Mouse (Mus musculus) CH12.LX (cell line): ENCODE data around the gene Ppm1j. TPM values are rescaled to one million over a fixed set of nuclear protein-coding genes. Genes with fewer than 3 reads are reported as not detected.

ENCODE experiments used
- DNase-seq: peaks from one replicate; pipeline ENCODE4 v3.0.0-alpha.2; 2013; ENCODE audit errors: extremely low read depth
- H3K27ac ChIP-seq: 2 replicates; pipeline ENCODE4 v1.5.1; 2012; ENCODE audit warnings: low read depth, mild to moderate bottlenecking, control low read depth, moderate library complexity; ENCODE audit not compliant: insufficient read depth
- H3K27me3 ChIP-seq: replicated peaks from 2 replicates; pipeline ENCODE3; 2012; ENCODE audit warnings: inconsistent platforms
- H3K36me3 ChIP-seq, 2 experiments: replicated peaks in 1 of 2; 2 replicates each; pipeline versions ENCODE3 to v1.6.1; 2012; ENCODE audit warnings: inconsistent platforms in 1 of 2, low read length in 1 of 2, mild to moderate bottlenecking in 1 of 2, mixed read lengths in 1 of 2, moderate library complexity in 1 of 2; ENCODE audit not compliant: control insufficient read depth in 1 of 2, insufficient read depth in 1 of 2
- H3K4me1 ChIP-seq, 2 experiments: 2 replicates each; pipeline ENCODE4 v1.6.1; 2012; ENCODE audit warnings: inconsistent platforms in 1 of 2, moderate library complexity in 1 of 2; ENCODE audit not compliant: insufficient read depth in 2 of 2, control insufficient read depth in 1 of 2
- H3K4me2 ChIP-seq: 2 replicates; pipeline ENCODE4 v1.6.1; 2012; ENCODE audit warnings: low read depth, mild to moderate bottlenecking, control low read depth; ENCODE audit not compliant: poor library complexity, insufficient read depth, severe bottlenecking
- H3K4me3 ChIP-seq, 3 experiments: fragments of 150-350 bp in 1 of 3; sonication (generic) in 1 of 3; replicated peaks in 1 of 3; 2 replicates each; pipeline versions ENCODE3 to v1.5.1; 2011 to 2012; ENCODE audit warnings: low read depth in 2 of 3, low read length in 2 of 3, mild to moderate bottlenecking in 2 of 3, moderate library complexity in 2 of 3, control low read depth in 1 of 3, improper control_type of control experiment in 1 of 3, inconsistent platforms in 1 of 3, mixed read lengths in 1 of 3; ENCODE audit not compliant: poor library complexity in 1 of 3
- H3K79me2 ChIP-seq: replicated peaks from 2 replicates; pipeline ENCODE4 v1.6.1; 2012; ENCODE audit warnings: mild to moderate bottlenecking, moderate library complexity; ENCODE audit not compliant: control insufficient read depth, poor library complexity, insufficient read depth, severe bottlenecking; ENCODE audit errors: extremely low read depth
- H3K9ac ChIP-seq: 2 replicates; pipeline ENCODE4 v1.6.1; 2012; ENCODE audit warnings: low read depth, mild to moderate bottlenecking, control low read depth, moderate library complexity; ENCODE audit not compliant: insufficient read depth
- H3K9me3 ChIP-seq: replicated peaks from 2 replicates; pipeline ENCODE3; 2012; ENCODE audit warnings: low read length, inconsistent platforms, mixed read lengths
- BHLHE40 ChIP-seq: IDR thresholded peaks from 2 replicates; pipeline ENCODE4 v1.6.1; 2011; ENCODE audit warnings: mild to moderate bottlenecking, low read depth, low read length, improper control_type of control experiment
- E2F4 ChIP-seq: IDR thresholded peaks from 2 replicates; pipeline ENCODE4 v1.6.1; 2011; ENCODE audit warnings: low read depth, low read length, improper control_type of control experiment; ENCODE audit not compliant: insufficient replicate concordance
- GABPA ChIP-seq: IDR thresholded peaks from 2 replicates; pipeline ENCODE4 v1.6.1; 2012; ENCODE audit warnings: low read depth, low read length, improper control_type of control experiment, inconsistent platforms; ENCODE audit not compliant: insufficient replicate concordance
- IRF4 ChIP-seq: IDR thresholded peaks from 2 replicates; pipeline ENCODE4 v1.6.1; 2014; ENCODE audit warnings: low read depth, mild to moderate bottlenecking, inconsistent platforms, low read length, improper control_type of control experiment
- JUN ChIP-seq: IDR thresholded peaks from 2 replicates; pipeline ENCODE4 v1.6.1; 2011; ENCODE audit warnings: low read depth, mild to moderate bottlenecking, low read length, improper control_type of control experiment, moderate library complexity; ENCODE audit not compliant: insufficient read depth
- JUND ChIP-seq: conservative IDR thresholded peaks from 2 replicates; pipeline ENCODE4 v1.6.1; 2011; ENCODE audit warnings: low read depth, low read length, improper control_type of control experiment
- MAFK ChIP-seq: IDR thresholded peaks from 2 replicates; pipeline ENCODE4 v1.6.1; 2011; ENCODE audit warnings: low read length, improper control_type of control experiment; ENCODE audit not compliant: insufficient replicate concordance
- MAX ChIP-seq: IDR thresholded peaks from 2 replicates; pipeline ENCODE4 v1.6.1; 2011; ENCODE audit warnings: low read length, improper control_type of control experiment
- MEF2A ChIP-seq: IDR thresholded peaks from 2 replicates; pipeline ENCODE4 v1.6.1; 2014; ENCODE audit warnings: low read depth, mild to moderate bottlenecking, inconsistent platforms, low read length, improper control_type of control experiment, borderline replicate concordance
- MYC ChIP-seq: IDR thresholded peaks from 2 replicates; pipeline ENCODE4 v1.6.1; 2011; ENCODE audit warnings: low read depth, mild to moderate bottlenecking, improper control_type of control experiment, low read length
- NELFE ChIP-seq: IDR thresholded peaks from 2 replicates; pipeline ENCODE4 v1.6.1; 2011; ENCODE audit warnings: low read depth, low read length, improper control_type of control experiment
- NRF1 ChIP-seq: IDR thresholded peaks from 2 replicates; pipeline ENCODE4 v1.6.1; 2014; ENCODE audit warnings: low read depth, mild to moderate bottlenecking, inconsistent platforms, low read length, improper control_type of control experiment, moderate library complexity
- PAX5 ChIP-seq: IDR thresholded peaks from 2 replicates; pipeline ENCODE4 v1.6.1; 2012; ENCODE audit warnings: low read length, inconsistent platforms, mixed read lengths
- POLR2A ChIP-seq: IDR thresholded peaks from 2 replicates; pipeline ENCODE4 v1.6.1; 2011; ENCODE audit warnings: low read depth, mild to moderate bottlenecking, improper control_type of control experiment, low read length
- POLR2AphosphoS2 ChIP-seq: IDR thresholded peaks from 2 replicates; pipeline ENCODE4 v1.6.1; 2011; ENCODE audit warnings: low read depth, low read length, improper control_type of control experiment
- RCOR1 ChIP-seq: conservative IDR thresholded peaks from 2 replicates; pipeline ENCODE4 v1.6.1; 2012; ENCODE audit warnings: low read depth, mild to moderate bottlenecking, inconsistent platforms, low read length, improper control_type of control experiment
- UBTF ChIP-seq: IDR thresholded peaks from 2 replicates; pipeline ENCODE4 v1.6.1; 2012; ENCODE audit warnings: low read depth, mild to moderate bottlenecking, inconsistent platforms, low read length, improper control_type of control experiment, moderate library complexity
- USF2 ChIP-seq: conservative IDR thresholded peaks from 2 replicates; pipeline ENCODE4 v1.6.1; 2011; ENCODE audit warnings: low read depth, low read length, improper control_type of control experiment
- ZNF384 ChIP-seq: IDR thresholded peaks from 2 replicates; pipeline ENCODE4 v1.6.1; 2012; ENCODE audit warnings: low read depth, low read length, improper control_type of control experiment, inconsistent platforms
- dilution Hi-C: fragments of 300-500 bp; cut with MboI; formaldehyde crosslinking; loops from 2 replicates; pipeline ENCODE4 v1.14.3; 2020; ENCODE audit warnings: low sequenced_read_pairs; ENCODE audit not compliant: extremely low pct_unique_long_range_greater_than_20kb, extremely low pct_ligation_motif_present
- in situ Hi-C: fragments of 300-500 bp; cut with MboI; formaldehyde crosslinking; loops from 3 replicates; pipeline ENCODE4 v1.14.3; 2019; ENCODE audit warnings: low sequenced_read_pairs, low pct_ligation_motif_present, low pct_unique_long_range_greater_than_20kb, mixed read lengths
- polyA plus RNA-seq: library from polyadenylated mRNA; unstranded; fragments of >175 nt; gene quantifications from 2 replicates; pipeline ENCODE4 v1.2.1, GENCODE M21; 2012; ENCODE audit warnings: low read depth; ENCODE audit not compliant: insufficient read length
- total RNA-seq, 2 experiments: library from RNA; depleted of rRNA; stranded (reverse); fragments of 300-350 nt in 1 of 2; fragments of >200 nt in 1 of 2; gene quantifications; 2 replicates each; pipeline ENCODE4 v1.2.3; 2012 to 2014

Ppm1j gene
- total and polyA plus RNA-seq, 3 experiments = 2.1 to 6.5 (median 6.4) TPM

DNA sequence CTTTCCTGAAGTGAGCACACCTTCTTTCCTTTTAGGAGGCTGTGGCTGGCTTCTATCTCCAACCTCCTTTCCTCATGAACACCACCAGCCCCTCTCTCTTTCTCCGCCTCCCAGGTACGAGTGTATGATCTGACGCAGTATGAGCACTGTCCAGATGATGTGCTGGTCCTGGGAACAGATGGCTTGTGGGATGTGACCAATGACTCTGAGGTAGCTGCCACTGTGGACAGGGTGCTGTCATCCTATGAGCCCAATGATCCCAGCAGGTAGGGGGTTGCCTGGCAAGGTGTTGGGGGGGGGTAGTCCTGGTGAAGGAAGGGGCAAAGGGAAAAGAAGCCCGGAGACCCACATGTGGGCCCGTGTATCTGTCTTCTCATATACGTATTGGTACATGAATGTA lies 4.4 kb downstream of the Ppm1j start:
- no peak overlapping the region for H3K9ac ChIP-seq
- peaks cover 6 to 44% of the 10 kb centered on the region in 2 experiments; a peak in 3 of 4 replicates for H3K4me1 ChIP-seq
- no peaks in the 10 kb centered on the region for H3K79me2 ChIP-seq
- no peak overlapping the region for H3K4me2 ChIP-seq
- dilution Hi-C loops = no loop called here
- no peak for TF ChIP-seq NELFE
- no peak for TF ChIP-seq USF2
- no peak for TF ChIP-seq JUND
- no peak for TF ChIP-seq MAFK
- no peak for TF ChIP-seq MYC
- no peak for TF ChIP-seq BHLHE40
- no peak for TF ChIP-seq PAX5
- TF ChIP-seq E2F4 = no peak
- no peak for TF ChIP-seq POLR2AphosphoS2
- no peak for TF ChIP-seq IRF4
- TF ChIP-seq ZNF384 = no peak
- no peak for TF ChIP-seq MAX
- TF ChIP-seq MEF2A = no peak
- TF ChIP-seq GABPA = no peak
- no peaks in the 10 kb centered on the region for H3K9me3 ChIP-seq
- in situ Hi-C loops = loop anchor here (10.0 kb wide), 2 partner anchors 180 to 270 kb away; partner anchors contain the start of genes Cttnbp2nl and Wnt2b
- H3K27ac ChIP-seq = no peak overlapping the region
- DNase-seq = no peak
- H3K4me3 ChIP-seq = no peak overlapping the region
- H3K27me3 ChIP-seq = no peaks in the 10 kb centered on the region
- peaks cover 0 to 25% of the 10 kb centered on the region in 2 experiments for H3K36me3 ChIP-seq

DNA sequence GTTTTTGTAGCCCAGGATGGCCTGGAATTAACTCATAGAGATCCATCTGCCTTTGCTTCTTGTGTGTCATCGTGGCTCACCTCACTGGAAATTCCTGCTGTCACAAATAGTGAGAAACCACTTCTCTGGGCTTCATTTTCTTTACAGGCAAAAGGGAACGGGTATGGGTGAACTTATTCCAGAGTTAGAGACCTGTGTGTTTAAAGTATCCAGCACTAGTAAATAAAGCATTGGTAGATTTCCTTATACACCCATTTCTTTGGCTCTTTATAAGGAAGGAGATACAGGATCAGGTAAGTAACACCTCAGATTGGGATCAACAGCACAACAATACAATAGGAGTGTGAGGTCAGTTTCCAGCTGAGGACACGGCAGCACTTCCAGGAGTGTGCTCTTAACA lies 7.2 kb downstream of the Ppm1j start, which contains the start of gene Rhoc:
Gene Rhoc (plus strand): TSS at position 301 of the 400 bp plus-strand sequence.
- no peak for DNase-seq
- dilution Hi-C loops = no loop called here
- in situ Hi-C loops = loop anchor here (10.0 kb wide), 2 partner anchors 177 to 267 kb away; partner anchors contain the start of genes Cttnbp2nl and Wnt2b
- no peak for TF ChIP-seq E2F4
- TF ChIP-seq NRF1 = no peak
- TF ChIP-seq JUND = no peak
- no peak for TF ChIP-seq RCOR1
- TF ChIP-seq UBTF = no peak
- no peak for TF ChIP-seq IRF4
- TF ChIP-seq BHLHE40 = no peak
- no peak for TF ChIP-seq POLR2A
- no peak for TF ChIP-seq MEF2A
- TF ChIP-seq ZNF384 = no peak
- no peak for TF ChIP-seq JUN
- H3K9me3 ChIP-seq = no peaks in the 10 kb centered on the region
- peak within 1 kb of the TSS; percentile 35 for H3K9ac ChIP-seq
- peaks cover 8 to 52% of the 10 kb centered on the region in 2 experiments for H3K36me3 ChIP-seq
- no peaks in the 10 kb centered on the region for H3K79me2 ChIP-seq
- H3K4me3 ChIP-seq = peak within 1 kb of the TSS; percentile 48 to 67 (median 52)
- peak within 1 kb of the TSS; percentile 55 for H3K4me2 ChIP-seq
- no peaks in the 10 kb centered on the region for H3K27me3 ChIP-seq
- no peak within 1 kb of the TSS for H3K27ac ChIP-seq
- H3K4me1 ChIP-seq = peaks cover 5 to 45% of the 10 kb centered on the region in 2 experiments; a peak in 3 of 4 replicates
